Mouse (Mus musculus): Measurements from ENCODE around the gene Esyt1. TPM values are rescaled to one million over a fixed set of nuclear protein-coding genes. Genes with fewer than 3 reads are reported as not detected.
A peak's percentile ranks its signal among the peaks of the same experiment; 100 is the strongest.
"Not testable (repeated sequence)": the region's sequence is repeated elsewhere in the genome, so short reads cannot be mapped to it uniquely, and the experiment has no call there.

The Esyt1 gene
- total RNA-seq, 2 experiments from 2014 or later, result 12.3 to 15.3 TPM

DNA sequence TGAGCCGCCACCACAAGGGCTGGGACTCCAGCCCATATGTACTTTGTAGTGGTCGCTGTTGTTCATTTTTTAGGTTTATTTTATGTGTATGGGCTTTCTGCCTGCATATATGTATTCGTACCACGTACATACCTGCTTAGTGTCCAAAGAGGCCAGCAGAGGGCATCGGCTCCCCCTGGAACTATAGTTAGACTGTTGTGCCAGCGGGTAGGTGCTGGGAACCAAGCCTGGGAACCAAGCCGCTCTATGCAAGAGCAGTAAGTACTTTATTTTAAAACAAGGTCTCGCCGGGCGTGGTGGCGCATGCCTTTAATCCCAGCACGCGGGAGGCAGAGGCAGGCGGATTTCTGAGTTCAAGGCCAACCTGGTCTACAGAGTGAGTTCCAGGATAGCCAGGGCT lies 19.7 kb downstream of the Esyt1 start:
- no peak for DNase-seq (ENCODE audit: low spot score)

GRCm38 (mm10) chr10:128505371-128505667 lies 20.4 kb downstream of the Esyt1 start:
- not testable (repeated sequence) for DNase-seq (ENCODE audit: low spot score)

DNA sequence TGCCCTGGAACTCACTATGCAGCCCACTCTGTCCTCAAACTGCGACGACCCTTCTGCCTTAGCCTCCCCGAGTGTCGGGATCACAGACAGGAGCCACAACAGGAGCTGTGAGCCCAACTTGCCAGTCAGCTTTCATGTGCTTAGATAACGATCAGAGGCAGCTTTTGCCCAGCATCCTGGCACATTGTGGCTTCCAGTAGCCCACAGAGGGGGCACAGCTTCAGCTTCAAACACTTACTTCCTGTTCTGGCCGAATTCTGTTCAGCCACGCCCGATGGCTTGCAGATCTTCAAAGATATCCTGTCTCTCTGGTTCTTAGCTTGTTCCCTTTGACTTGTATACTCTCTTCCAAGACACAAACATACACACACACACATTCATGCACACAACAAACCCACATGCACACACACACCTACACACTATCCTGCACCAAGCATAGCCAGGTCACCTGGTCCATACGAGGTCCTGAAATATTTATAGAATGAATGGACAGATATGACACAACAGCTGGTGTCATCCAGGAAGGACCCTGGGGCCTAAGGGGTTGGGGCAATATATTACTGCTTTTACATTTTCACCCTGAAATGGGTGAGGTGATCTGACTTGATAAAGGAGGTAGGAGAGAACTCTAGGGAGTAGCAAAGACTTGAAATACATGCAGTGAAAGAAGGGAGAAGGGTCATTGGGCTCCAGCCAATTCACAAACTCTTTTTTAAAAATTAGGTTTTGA lies 20.9 kb downstream of the Esyt1 start:
- DNase-seq (ENCODE audit: low spot score), result peak; percentile 9

GRCm38 (mm10) chr10:128504012-128504411 lies 21.7 kb downstream of the Esyt1 start:
- DNase-seq (ENCODE audit: low spot score), result no peak

DNA sequence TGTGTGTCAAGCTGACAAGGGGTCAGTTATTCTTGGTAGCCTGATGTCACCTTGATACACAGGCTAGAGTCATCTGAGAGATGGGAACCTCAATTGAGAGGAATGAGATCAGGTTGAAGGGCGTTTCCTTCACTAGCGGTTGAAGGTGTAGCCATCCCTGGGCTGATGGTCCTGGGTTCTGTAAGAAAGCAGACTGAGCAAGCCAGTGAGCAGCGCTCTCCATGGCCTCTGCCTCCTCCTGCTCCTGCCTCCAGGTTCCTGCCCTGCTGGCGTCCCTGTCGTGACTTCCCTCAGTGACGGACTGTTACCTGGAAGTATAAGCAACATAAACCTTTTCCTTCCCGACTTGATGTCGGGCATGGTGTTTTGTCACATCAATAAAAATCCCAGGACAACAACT lies 22.1 kb downstream of the Esyt1 start:
- DNase-seq (ENCODE audit: low spot score), result peak; percentile 44

DNA sequence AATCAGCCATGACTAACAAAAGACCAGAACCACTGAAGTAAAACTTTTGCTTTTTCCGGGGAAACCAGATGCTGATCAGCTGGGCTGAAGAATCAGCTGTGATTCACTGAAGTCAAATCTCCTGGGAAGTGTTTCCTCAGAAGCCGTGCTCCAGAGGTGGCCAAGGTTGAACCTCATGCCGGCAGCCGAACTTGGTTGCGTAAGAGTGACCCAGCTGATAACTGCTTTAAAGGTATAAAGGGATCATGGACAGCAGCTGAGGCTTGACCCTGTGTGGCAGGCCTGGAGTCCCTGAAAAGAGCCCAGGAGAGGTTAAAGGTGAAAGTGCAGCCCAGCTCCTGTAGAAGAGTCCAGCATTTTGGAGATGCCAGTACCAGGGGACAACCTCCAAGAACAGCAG lies 23.3 kb downstream of the Esyt1 start:
- peak; percentile 64 for DNase-seq (ENCODE audit: low spot score)

DNA sequence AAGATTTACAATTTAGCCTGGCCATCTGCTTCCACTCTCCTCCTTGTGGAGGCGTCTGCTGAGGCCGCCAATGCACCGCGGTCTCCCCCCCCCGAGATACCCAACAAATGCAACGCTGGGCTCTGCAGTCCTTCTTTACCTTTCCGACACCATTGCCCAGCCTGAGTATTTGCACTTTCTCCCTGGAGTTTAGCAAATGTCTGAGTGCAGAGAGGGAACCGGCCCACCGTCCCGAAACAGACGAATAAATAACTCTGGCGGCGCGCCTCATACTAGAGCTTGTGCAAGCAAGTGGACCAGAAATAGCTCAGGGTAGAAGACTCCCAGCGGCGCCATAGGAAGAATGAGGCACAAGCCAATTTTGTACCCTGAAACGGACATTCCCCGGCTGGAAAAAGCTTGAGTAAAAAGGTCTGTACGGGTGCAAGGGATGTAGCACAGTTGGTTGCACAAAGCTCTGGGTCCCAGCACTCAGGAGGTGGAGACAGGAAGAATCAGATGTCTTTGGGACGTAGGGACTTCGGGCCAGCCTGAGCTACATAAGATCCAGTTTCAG lies 26.5 kb downstream of the Esyt1 start:
- DNase-seq (ENCODE audit: low spot score), result peak; percentile 78

DNA sequence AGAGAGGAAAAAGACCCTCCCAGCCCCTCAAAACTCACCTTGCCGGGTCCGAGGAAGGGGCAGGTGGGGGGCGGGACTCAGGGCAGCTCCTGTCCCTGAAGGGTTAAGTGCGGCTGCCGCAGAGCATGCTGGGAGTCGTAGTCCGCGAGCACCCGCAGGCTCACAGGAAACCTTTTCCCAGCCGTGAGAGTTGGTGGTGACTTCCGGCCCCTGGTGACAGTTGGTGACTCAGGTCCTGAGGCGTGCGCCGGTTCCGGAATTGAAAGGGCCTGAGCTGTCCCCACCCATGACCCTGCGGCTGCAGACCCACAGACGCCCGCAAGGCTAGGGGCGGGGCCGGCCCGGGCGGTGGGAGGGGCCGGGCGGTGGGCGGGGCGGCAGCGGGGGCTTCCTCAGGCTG lies 27.1 kb downstream of the Esyt1 start, which contains the start of gene Myl6b:
Gene Myl6b (minus strand): TSS at position 96 of the 400 bp plus-strand sequence.
- DNase-seq (ENCODE audit: low spot score), result peak; percentile 97

- DNase-seq (ENCODE audit: low spot score), result no peak
Measured at GRCm38 (mm10) chr10:128497134-128497737, 28.4 kb downstream of the Esyt1 start.

DNA sequence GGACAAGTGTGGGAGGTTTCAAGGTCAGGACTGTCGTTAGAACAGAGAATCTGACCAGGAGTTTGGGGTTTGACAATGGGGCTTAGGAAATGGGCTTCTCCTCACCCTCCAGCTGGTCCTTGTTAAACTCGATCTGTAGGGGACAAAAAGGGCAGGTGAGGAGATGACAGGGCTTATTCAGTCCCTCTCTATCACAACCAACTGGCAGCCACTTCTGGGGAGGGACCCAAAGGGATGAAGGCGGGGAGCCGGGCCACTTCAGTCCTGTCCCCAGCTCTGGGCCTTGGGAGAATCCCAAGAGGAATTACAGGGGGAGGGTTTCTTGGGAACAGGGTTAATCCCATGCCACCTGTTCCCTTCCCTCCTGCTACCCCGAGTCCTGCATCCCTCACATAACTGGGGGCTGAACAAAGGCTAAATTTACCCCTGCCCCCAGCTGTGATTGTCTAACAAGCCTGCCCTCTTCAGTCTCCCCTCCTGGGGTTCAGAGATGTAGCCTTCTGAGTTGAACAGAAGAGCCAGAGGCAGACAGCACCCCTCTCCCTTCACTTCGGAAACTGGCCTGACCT lies 29.1 kb downstream of the Esyt1 start:
- DNase-seq (ENCODE audit: low spot score), result no peak

- DNase-seq (ENCODE audit: low spot score), result no peak
Measured at GRCm38 (mm10) chr10:128495903-128496302, 29.8 kb downstream of the Esyt1 start.

DNA sequence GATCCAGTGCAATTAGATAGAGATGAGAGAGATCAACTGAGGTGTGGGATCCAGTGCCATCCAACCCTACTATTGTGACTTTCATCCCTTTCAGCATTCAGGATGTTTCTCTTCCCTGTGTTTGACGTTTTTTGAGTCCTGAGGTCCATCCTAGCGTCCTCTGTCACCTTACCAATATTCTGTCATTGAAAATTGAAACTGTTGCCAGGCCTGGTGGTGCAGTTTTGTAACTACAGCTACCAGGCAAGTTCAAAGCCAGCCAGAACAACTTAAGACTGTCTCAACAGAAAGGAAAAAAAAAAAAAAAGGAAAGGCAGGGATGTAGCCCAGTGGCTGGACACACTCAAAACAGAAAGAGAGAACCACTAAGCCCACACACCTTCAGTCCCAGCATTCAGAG lies 30.4 kb downstream of the Esyt1 start:
- DNase-seq (ENCODE audit: low spot score), result no peak

DNA sequence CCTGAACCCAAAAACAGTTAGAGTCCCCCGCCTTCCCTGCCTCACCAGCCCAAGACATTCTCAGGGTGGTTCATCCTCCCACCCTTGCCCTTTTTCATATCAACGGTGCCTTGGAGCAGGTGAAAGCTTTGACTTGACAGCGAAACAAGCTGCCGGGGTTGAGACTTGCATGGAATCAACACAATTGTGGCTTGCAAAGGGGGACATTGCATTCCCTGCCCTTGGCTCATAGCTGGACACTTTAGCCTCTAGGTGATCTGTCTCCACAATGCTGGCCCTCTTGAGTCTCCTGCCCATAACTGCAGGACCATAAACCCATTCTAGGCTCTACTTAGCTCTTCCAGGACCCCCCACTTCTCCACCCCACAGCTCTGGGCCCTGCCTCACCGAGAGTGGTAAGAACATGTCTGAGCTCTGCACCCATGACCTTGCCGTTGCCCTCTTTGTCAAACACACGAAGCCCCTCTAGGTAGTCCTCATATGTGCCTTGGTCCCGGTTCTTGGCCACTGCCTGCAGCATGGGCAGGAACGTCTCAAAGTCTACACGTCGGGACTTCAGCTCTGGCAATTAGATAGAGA lies 30.9 kb downstream of the Esyt1 start:
- no peak for DNase-seq (ENCODE audit: low spot score)

GRCm38 (mm10) chr10:128493695-128494666 lies 31.7 kb downstream of the Esyt1 start, which contains the start of gene Myl6:
Gene Myl6, minus strand, starts transcription at chr10:128494145.
- DNase-seq (ENCODE audit: low spot score), result peak; percentile 99

GRCm38 (mm10) chr10:128493319-128493694 lies 32.4 kb downstream of the Esyt1 start:
- no peak for DNase-seq (ENCODE audit: low spot score)

DNA sequence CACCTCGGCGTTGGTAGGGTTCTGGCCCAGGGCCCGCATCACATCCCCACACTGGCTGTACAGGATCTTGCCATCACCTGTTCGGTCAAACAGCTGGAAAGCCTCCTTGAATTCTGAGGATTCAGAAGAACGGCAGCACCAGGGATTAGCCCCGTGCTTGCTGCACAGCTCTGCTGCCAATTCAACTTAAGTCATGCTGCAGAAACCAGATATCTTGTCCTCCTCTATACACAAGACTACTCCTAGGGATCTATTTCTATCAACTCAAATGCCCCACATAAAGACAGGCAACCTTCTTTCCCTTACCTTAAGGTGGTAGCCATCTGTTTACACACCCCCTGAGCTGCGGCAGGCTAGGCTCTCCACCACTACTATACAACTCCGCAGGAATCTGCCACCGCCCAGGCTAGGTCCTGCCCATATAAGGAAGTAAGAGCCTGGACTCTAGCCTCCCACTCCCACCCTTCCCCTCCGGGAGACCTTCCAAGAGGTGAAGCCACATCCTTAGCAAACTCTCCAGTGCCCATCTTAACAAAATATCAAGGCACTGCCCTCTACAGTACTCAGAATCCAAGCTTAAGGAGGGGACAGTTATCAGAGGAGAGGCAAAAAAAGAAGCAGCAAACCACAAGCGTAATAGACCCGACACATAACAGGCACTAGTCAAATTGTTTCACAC lies 32.9 kb downstream of the Esyt1 start:
- DNase-seq (ENCODE audit: low spot score), result peak; percentile 66

DNA sequence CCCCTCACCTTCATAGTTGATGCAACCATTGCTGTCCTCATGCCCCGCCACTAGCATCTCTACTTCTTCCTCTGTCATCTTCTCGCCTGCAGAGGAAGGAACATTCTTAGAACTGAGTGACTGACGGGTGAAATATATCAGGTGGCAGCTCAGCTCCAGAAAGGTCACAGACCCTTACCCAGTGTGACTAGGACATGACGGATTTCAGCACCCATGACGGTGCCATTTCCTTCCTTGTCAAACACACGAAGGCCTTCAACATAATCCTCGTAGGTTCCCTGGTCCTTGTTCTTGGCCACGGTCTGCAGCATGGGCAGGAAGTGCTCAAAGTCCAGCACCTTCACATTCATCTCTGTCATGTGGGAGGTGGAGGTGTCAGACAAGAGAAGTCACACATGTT lies 33.6 kb downstream of the Esyt1 start:
- not testable (repeated sequence) for DNase-seq (ENCODE audit: low spot score)

- DNase-seq (ENCODE audit: low spot score), result no peak
Measured at GRCm38 (mm10) chr10:128491495-128491894, 34.2 kb downstream of the Esyt1 start.

DNA sequence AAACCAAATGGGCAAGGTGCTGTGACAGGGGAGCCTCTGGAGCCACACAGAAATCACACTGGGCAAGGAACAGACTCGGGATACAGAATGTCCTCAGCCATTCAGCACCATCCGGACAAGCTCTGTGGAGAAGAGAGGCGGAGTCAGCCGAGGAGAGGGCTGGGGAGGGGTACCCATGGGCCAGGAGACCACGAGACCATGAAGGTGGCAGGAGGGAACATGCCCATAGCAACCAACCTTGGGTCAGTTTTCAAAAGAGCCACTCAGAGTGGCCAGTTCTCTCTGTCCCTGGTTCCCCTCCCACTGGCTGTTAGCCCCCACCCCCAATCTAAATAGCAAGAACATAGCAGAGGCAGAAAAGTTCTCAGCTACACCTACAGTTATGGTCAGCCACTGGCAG lies 34.8 kb downstream of the Esyt1 start:
- DNase-seq (ENCODE audit: low spot score), result no peak

DNA sequence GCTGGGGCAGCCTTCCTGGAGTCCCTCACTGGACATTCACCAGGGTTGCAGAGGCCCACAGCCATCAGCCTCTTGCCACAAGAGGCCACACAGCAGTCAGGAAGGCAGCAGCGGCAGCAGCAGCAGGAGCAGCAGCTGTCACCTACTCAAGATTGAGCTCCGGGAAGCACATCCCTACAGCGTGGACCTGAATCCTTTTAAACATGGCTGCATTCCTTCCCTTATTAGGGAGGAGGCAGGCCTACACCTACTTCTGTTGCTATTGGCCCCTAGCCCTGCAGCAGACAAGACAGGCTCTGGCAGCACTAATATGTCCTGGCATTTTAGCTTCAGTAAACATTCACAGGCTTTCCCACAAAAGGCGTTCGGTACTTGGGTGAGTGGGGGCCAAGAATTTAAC lies 35.4 kb downstream of the Esyt1 start:
- no peak for DNase-seq (ENCODE audit: low spot score)

DNA sequence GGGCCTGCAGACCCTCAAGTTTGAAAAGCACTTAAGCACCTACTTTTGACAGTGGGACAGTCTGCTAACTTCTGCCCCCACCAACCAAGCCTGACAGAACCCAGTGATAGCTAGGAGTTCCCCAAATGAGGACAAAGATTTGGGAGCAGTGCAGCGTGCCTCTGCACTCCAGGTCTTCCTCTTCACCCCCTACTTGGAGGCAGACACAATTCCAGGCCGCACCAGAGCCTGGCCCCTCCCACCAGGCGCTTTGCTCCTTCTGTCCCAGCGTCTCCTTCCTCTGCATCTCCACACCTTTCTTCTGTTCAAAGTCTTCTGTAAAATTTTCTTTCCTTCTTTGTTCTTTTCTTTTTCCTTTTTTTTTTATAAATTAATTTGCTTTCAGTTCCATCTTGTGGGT lies 35.9 kb downstream of the Esyt1 start:
- no peak for DNase-seq (ENCODE audit: low spot score)
